Mouse (Mus musculus) heart, adult 18-20 months (tissue): ENCODE results near the gene N4bp3. TPM values are rescaled to one million over a fixed set of nuclear protein-coding genes. Genes with fewer than 3 reads are reported as not detected.
"Not testable (repeated sequence)": the region's sequence is repeated elsewhere in the genome, so short reads cannot be mapped to it uniquely, and the experiment has no call there.

Experiments
- DNase-seq, 2 experiments: peaks; one replicate each; pipeline ENCODE4 v3.0.0; 2021 to 2022; ENCODE audit warnings: mixed read lengths in 1 of 2
- total RNA-seq, 2 experiments: library from RNA; stranded (reverse); gene quantifications; 2 replicates each; pipeline ENCODE4 v1.2.3; 2021

N4bp3 gene
- total RNA-seq, 2 experiments from 2014 or later = 9.4 to 11.4 TPM

DNA sequence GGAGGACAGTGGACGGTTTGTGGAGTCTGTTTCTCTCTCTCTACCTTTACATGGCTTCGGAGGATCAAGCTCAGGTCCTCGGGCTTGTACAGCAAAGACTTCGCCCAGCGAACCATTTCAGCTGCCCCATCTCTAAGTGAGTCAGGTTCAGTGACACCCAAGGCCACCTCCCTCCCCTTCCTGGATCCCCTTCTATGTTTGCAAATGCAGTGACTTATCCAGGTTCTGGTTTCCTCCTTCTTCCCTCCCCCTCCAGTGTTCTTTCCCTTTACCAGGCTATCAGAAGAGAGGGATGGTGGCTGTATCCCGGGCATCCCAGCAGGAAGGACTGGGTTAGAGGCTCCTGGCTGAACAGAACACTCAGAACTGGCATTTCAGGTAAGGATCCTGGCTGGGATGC, 3.1 kb upstream of the N4bp3 start:
- no peak for DNase-seq

DNA sequence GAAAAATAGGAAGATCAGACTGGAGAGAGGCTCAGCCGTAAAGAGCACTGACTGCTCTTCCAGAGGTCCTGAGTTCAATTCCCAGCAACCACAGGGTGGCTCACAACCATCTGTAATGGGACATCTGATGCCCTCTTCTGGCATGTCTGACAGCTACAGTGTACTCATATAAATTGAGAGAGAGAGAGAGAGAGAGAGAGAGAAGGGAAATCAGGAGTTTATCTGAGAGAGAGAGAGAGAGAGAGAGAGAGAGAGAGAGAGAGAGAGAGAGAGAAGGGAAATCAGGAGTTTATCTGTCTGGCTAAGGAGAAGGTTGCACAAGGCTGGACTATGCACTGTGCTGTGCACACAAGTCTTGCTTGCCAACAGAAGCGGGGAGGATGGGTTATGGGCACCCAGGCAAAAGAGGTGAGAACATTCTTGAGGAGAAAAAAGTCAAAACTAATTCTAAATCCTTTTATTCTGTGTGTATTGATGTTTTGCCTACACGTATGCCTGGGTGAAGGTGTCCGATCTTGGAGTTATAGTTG, 2.3 kb upstream of the N4bp3 start:
- DNase-seq = no peak

DNA sequence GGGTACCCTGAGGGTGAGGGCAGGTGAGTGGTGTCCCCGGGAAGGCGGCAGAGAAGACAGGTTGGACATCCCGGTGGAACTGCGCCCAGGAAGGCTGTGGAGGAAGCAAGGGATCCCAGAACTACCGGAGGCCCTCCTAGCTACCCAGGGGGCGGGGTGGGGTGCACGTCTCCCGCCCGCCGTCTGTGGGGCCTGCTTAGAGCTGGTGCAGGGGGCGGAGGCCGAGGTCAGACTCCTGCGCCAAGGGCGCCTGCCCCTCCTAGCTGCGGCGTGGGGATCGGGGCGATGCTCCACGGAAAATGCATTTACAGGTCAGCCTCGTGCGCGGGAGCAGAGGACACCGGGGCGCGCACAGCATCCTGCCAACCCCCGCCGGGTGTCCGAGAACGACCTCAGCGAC, 381 bp downstream of the N4bp3 start:
- peak in 1 of 2 experiments; percentile 26 for DNase-seq

DNA sequence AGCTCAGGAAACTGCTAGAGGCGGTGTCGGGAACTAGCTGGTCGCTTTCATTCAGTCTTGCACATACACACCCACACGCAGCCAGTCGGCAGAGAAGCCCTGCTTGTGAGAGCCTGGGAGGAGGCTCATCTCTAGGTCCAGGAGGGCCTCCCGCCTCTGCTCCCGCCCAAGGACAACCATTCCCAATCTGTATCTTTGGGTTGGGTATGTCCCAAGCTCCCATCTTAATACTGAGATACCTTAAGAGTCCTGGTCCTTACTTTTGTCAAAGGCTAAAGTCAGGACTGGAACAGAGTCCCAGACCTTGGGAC, 798 bp downstream of the N4bp3 start:
- DNase-seq = no peak

DNA sequence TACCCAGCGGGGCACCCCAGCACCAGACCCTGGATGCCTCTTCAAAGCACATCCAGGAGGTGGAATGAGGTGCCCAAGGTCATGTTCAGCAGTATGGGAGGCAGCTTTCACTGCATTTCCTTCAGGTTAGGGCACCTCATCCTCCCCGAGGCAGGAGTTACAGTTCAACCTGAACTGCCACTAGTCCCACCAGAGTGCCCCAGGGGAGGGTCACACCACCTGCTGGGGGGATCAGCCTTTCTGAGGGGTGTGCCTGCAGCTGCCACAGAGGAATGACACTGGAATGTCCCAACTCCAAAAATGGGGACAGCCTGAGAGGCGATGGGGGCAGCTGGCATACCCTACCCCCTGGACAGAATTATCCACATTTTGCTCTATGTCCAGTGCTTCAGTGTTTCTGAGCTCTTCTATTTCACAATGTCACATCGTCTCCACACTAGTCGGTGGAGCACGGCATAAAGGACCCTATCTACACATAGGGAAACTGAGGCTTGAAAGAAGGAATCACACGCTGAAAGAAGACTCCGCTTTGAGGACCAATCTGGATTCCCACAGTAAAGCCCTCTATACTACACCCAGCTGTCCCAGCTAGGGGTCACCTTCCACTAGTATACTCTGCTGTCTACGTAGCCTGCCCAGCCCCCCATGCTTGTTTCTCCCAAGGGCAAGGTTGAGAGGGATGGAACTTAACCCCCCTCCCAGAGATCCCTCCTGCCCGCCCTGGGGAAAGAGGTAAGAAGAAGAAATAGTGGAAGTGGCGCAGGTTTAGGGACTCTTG, 1.3 kb downstream of the N4bp3 start:
- no peak for DNase-seq

DNA sequence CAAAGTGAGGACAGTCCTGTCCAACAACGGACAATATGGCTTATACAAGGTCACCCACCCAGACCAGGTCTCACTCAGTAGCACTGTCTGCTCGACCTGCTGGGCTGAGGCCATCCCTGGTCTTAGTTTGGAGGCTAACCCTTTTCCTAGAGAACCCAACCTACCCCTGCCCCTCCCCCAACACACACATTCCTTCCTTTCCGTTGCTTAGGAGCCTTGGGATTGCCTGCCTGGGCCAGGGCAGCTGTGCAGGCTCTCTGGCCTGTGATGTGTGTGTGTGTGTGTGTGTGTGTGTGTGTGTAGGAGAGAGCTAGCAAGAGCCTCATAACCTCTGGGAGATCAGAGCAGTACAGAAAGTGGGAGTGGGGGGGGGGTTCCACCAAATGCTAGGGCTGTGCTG, 2.1 kb downstream of the N4bp3 start:
- peak in 1 of 2 experiments; percentile 43 for DNase-seq

DNA sequence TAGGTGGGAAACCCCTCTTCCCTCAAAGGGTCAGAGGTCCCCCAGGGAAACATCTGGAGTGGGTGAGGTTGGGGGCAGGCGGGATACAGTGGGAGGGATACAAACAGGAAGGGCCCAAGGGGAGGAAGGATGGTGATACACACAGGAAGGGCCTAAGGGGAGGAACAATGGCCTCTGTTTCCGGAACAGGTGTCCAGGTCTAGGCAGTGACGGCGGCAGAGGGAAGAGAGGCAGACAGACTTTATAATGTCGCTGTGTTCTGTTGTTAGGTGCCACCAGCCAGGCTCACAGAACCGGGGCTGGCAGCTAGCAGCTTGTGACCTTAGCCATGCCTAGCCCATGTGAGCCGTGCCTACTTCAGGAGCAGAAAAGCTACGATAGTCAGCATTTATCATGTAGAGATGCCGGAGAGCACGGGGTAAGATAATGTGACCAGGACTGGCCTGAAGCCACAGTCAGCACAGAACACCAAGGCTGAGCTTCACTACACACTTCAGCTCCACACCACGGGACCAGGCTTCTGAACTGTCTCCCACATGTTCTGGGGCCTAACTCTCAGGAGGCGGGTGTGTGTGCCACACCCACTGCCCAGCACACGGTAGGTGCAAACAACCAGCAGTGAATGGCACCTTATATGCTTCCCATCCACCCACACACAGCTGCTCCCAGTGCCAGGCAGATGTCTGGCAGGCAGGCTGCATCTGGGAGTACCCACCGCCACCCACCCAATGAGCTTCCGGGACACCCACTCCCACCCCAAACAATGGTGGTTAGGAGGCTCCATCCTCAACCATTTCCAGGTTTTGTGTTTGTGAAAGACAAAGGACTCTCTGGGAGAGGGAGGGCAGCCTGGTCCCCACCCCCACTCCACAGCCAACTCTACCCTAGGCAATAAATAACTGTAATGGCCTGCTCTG, 3.6 kb downstream of the N4bp3 start:
- peak; percentile 57 to 84 for DNase-seq

DNA sequence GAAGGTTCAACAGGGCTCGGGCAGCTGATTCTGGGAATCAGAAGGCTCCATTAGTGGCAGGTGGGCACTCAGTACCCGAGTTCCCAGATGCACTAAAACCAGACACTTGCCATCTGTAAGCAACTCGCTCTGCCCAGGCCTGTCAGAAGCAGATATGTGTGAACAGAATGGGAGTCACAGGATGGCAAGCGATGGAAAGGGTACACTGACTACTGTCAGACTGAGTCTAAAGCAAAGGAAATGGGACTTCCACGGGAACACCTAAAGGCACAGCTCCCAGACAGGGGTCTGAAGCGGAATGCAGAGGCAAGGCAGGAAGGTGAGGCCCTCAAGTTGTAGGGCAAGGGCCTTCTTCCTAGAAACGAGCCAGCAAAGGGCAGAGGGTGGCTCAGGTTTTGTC, 4.4 kb downstream of the N4bp3 start:
- DNase-seq = no peak

DNA sequence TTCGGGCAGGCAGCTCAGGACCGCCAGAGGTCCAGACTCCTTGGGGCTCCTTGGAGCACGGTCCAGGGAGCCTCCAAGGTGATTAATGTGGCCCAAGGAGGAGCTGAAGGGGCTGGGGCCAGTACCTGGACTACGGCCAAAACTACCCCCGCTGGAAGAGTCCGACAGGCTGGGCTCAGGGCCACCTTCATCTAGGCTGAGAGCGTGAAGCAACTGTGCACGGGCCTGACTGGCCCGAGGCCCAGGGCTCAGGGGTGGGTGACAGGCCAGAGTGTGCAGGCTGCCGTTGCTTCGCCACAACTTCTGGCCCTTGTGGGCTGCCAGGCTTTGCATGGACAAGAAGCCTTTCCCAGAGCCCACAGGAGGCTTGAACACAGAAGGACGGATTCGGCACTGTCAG, 5.3 kb downstream of the N4bp3 start:
- DNase-seq = no peak

DNA sequence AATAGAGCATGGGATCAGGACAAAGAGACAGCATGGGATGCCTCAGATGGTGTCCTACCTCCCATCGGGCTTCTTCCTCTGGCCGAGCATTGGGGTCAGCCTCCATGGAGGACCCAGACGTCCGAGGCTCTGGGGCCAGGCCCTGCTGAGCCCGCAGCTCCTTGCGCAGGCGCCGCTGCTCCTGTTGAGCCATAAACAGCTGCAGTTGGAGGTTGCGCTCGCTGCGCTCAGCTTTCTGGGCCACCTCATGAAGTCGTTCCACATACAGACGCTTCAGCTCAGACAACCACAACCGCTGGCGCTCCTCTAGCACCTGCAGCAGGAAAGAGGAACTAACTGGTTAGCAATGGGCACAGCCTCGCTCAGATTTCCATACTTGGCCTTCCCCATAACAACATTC, 6.4 kb downstream of the N4bp3 start:
- peak in 1 of 2 experiments; percentile 48 for DNase-seq

DNA sequence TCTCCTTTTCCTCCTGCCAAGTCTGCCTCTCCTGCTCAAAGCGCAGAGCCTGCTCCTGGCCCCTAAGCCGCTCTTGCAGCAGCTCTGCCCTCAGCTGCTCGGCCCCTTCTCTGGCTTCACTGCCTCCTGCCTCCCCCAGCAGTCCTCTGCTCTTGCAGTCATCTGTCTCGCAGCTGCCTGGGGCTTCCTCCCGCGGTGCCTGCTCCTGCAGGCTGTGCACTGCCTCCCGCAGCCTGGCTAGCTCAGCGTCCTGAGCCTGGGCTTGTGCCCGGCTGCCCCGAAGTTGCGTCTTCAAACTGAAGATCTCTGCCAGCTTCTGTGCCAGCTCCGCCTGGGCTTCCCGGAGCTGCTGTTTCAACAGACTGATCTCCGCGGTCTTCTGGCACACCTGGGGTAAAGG, 6.9 kb downstream of the N4bp3 start:
- no peak for DNase-seq

DNA sequence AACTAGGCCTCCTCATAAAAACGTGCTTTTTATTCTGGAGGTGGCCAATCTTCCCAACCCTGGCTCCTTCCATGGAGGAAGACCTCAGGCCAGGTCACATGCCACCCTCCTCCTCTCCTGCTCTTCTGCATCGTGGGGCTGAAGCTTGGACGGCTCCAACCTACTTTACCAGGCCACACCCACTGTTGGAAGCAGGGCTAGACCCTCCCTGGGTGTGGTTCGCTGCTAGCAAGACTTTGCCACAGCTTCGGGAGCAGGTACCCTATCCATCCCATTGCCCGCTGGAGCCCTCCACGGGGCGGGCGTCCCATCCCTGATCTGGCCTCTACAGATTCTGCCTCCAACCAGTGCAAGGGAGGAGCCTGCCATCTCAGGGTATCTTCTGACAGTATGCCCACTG, 7.4 kb downstream of the N4bp3 start:
- DNase-seq = peak in 1 of 2 experiments; percentile 28

DNA sequence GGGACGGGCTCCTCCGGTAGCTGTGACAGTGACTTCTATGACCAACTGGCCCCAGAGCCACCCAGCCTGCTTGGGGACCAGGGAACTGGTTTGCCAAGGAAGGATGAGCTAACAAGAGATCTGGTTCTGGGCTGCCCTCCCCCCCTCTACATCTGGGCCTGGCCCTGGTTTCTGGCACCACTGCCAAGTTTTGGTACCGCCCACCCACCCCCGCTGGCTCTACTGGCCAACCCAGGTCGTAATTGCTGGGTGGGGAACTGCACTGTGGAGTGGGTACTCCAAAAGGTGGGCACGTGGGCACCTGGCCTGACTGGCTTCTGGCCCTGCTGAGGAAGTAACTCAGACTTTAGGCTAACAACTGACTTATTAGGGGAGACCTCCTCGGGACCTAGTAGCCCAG, 9.9 kb downstream of the N4bp3 start:
- no peak for DNase-seq

DNA sequence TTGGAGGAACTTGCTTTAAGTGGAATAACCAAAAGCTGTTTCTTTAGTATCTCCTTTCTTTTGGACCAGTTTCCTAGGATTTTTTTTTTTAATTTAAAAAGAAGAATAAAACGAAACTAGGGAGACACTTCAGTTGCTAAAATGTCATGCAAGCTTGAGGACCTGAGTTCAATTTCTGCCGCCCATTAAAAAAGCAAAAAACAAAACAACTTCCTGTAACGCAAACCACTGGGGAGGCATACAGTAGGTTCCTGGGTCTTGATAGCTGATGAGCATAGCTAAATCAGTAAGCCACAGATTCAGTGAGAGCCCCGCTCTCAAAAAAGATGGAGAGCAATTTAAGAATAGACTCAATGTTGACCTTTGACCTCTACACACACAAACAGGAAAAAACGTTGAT, 12.1 kb downstream of the N4bp3 start:
- DNase-seq = no peak

DNA sequence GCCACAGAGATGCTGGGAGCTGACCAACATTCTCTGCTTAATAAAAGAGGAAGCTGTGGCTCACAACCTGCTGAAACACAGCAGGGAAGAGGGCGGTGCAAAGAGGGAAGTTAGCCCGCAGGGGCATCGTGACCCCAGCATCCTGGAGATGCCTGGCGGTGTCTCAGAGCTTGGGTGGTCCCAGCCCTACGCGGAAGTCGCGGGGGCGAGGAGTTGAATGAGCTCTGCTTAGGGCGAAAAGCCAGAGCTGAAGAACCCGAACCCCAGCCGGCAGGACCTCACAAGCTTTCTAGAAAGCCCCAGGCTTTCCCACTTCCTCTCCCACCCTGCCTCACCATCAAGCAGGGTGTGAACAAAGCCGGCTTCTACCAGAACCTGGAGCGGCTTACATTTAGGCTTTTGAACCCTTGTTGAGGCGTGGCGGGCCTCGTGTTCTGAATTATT, 12.6 kb downstream of the N4bp3 start:
- DNase-seq = peak; percentile 55 to 74

DNA sequence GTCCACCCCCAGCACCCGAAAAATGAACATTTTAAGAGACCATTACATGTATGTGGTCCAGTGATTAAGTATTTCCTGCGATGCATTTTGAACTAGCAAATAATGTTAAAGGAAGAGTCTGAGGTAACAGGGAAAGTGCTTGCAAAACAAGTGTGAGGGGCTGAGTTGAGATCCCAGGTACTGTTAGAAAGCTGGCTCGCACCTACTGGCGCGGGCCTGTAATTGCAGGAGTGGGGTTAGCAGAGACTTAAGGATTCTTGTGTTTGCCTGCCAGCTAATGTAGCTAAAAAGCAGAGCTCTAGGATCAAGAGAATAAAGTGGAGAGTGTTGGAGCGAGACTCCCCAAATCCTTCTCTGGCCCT, 14.3 kb downstream of the N4bp3 start:
- DNase-seq = peak; percentile 61 to 64

DNA sequence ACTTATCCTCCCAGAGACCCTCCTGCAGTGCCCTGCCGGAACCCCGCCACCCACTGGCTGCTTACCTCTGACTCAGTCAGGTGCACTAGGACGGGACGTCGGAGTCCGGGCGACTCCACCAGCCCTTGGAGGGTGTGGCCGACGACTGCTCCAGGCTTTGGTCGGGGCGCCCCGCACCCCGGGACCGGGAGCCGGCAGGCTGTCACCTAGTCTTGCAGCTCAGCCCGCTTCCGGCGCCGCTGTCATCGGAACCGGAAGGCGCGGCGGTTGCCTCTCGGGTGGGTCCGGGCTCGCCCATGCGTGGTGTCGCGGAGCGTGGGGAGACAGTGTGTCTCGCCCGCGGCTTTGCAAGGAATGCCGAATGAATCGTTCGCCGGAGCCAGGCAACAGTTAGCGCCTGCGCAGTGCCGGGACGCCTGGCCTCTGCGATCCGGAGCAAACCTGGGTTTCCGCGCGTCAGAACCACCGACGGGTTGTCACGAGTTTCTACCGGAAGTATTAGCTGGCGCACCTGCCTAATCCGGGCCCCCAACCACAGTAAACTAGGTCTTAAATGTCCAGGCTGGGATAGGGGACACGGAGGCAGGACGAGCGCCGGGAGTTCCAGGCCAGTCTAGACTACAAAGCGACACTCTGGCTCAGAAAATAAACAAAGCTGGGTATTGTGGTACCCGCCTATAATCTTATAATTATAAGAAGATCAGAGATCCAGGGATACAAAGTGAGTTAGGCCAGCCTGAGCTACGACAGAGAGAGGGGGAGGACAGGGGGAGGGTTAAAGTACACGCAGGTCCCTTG, 14.9 kb downstream of the N4bp3 start, which contains the start of gene Rmnd5b:
Rmnd5b (minus strand) TSS at position 372 of the 798 bp plus-strand sequence.
- peak; percentile 92 for DNase-seq

DNA sequence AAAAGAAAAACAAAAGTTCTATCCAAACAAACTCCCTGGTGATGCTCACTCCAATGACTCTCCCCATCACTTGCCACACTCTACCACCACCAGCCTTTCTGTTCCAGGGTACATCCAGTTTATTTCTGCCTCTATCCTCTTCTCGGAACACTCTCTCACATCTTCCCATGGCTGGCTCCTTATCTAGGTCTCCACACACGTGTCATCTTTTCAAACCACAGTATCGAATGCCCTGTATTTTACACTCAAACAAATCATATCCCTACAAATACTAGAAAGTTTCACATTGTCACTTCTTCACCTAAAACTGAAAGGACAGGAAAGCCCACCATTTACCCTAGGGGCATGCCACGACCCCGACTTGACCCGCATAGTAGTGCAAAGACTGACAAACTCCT, 15.5 kb downstream of the N4bp3 start:
- no peak for DNase-seq

DNA sequence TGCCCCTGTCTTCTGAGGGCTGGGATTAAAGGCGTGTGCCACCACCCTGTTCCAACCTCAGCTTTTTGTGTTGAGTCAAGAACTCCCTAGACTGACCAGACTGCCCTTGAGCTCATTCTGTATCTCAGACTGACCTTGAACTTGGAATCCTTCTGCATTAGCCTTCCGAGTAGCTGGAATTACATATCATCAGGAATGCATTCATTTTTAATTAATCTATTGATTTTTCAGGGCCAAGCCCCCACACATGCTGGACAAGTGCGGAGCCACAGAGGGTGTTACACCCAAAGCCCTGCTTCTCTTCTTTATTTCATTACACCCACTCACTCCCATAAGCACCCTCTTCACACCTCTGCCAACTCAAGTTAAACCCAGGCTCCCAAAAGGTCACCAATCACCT, 16.9 kb downstream of the N4bp3 start:
- no peak for DNase-seq

DNA sequence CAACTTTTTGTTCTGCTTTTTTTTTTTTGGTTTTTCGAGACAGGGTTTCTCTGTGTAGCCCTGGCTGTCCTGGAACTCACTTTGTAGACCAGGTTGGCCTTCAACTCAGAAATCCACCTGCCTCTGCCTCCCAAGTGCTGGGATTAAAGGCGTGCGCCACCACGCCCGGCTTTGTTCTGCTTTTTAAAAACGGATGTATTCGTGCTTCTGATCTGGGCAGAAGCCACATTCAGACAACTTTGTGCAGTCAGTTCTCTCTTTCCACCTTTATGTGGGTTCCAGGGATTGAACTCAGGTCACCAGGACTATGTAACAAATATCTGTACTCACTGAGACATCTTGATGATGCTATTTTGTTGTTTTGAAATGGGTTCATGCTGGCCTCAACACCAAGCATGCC, 17.4 kb downstream of the N4bp3 start:
- not testable (repeated sequence) for DNase-seq

DNA sequence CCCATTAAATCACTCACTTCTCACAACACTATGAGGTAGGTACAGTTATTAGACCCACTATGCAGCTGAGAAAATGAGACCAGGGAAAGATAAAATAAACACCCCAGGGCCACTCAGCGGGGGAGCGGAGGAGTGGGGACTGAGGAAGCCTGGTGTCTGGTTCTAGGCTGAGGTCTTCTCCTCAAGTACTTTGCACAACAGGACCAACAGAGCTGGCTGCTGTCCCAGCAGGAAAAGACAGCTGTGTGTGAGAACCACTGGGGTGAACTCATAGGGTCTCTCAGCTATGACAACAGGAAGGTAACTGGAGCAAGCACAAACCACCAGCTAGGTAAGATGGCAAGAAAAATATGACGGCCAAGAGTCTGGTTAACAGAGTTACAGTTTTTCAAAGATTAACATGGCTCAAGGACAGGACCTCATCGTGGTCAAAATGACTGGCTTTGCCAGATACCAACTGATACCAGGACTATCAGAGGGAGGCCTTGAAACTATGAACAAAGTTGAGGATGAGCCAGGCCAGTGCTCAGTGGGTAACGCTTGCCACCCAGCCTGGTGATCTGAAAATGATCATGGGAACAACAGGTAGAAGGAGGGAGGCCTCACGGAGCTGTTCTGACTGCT, 18.4 kb downstream of the N4bp3 start:
- no peak for DNase-seq
